Mouse (Mus musculus) left cerebral cortex, adult 8-10 months (tissue): Measurements from ENCODE around the gene Golph3l. TPM values are rescaled to one million over a fixed set of nuclear protein-coding genes. Genes with fewer than 3 reads are reported as not detected.

ENCODE experiments used
- total RNA-seq, 4 experiments: library from RNA; stranded (reverse); gene quantifications; 2 replicates each; pipeline ENCODE4 v1.2.4; 2022

Golph3l gene
- total RNA-seq, 4 experiments from 2014 or later, result 18.5 to 24.5 (median 21.0) TPM

Other genes starting within 250 kb of the Golph3l start
- 10 to 100 TPM; 31.6 to 36.9 (median 34.8) TPM for gene Setdb1, start 231.7 kb upstream of the Golph3l start, total RNA-seq
- gene 4930558C23Rik, start 186.1 kb upstream of the Golph3l start, total RNA-seq, result not detected
- gene Arnt, start 154.5 kb upstream of the Golph3l start, total RNA-seq, result 10 to 100 TPM; 30.4 to 37.0 (median 34.0) TPM
- gene Ctsk, start 89.7 kb upstream of the Golph3l start, total RNA-seq, result 1 to 10 TPM; 4.4 to 5.2 (median 5.0) TPM
- gene Ctss, start 62.1 kb upstream of the Golph3l start, total RNA-seq, result 100 to 1,000 TPM in 2 of 4 experiments, 10 to 100 TPM in 2; 59.3 to 341 (median 163) TPM
- not detected for gene Hormad1, start 29.3 kb upstream of the Golph3l start, total RNA-seq
- gene Ensa, start 36.1 kb downstream of the Golph3l start, total RNA-seq, result 100 to 1,000 TPM; 322 to 333 (median 327) TPM
- gene Mcl1, start 69.9 kb downstream of the Golph3l start, total RNA-seq, result 10 to 100 TPM; 47.2 to 59.6 (median 54.3) TPM
- gene Adamtsl4, start 99.0 kb downstream of the Golph3l start, total RNA-seq, result 10 to 100 TPM in 3 of 4 experiments, 1 to 10 TPM in 1; 9.4 to 12.9 (median 11.4) TPM
- 10 to 100 TPM; 10.2 to 13.3 (median 11.7) TPM for gene Ecm1, start 150.6 kb downstream of the Golph3l start, total RNA-seq
- gene Tars2, start 171.3 kb downstream of the Golph3l start, total RNA-seq, result 10 to 100 TPM; 36.2 to 40.6 (median 37.4) TPM
- gene Rprd2, start 229.9 kb downstream of the Golph3l start, total RNA-seq, result 10 to 100 TPM; 60.1 to 68.9 (median 62.8) TPM